Mouse (Mus musculus) forebrain, postnatal 0 days (tissue): ENCODE data around the gene Ift22. TPM values are rescaled to one million over a fixed set of nuclear protein-coding genes. Genes with fewer than 3 reads are reported as not detected.
"Not testable (repeated sequence)": the region's sequence is repeated elsewhere in the genome, so short reads cannot be mapped to it uniquely, and the experiment has no call there.

Experiments
- ATAC-seq: fragments of 200-750 bp; cut with Nextera tagmentation; 2 replicates; pipeline ENCODE4 v1.8.0; 2017; ENCODE audit warnings: mild to moderate bottlenecking, moderate library complexity
- DNase-seq: peaks from one replicate; pipeline ENCODE4 v3.0.0-alpha.2; 2015
- H3K27ac ChIP-seq: fragments of 300-500 bp; sonication (generic); 2 replicates; pipeline ENCODE4 v1.5.1; 2014; ENCODE audit warnings: low read depth, mild to moderate bottlenecking, antibody characterized with exemption, low read length, moderate library complexity, mixed read lengths
- H3K27me3 ChIP-seq: fragments of 300-500 bp; sonication (generic); 2 replicates; pipeline ENCODE4 v1.6.1; 2014; ENCODE audit warnings: mild to moderate bottlenecking, low read length, mixed read lengths; ENCODE audit not compliant: insufficient read depth
- H3K36me3 ChIP-seq: fragments of 300-500 bp; sonication (generic); 2 replicates; pipeline ENCODE4 v1.6.1; 2014; ENCODE audit warnings: mild to moderate bottlenecking, moderate library complexity; ENCODE audit not compliant: insufficient read depth
- H3K4me1 ChIP-seq: fragments of 300-500 bp; sonication (generic); 2 replicates; pipeline ENCODE4 v1.6.1; 2014; ENCODE audit warnings: antibody characterized with exemption; ENCODE audit not compliant: insufficient read depth
- H3K4me2 ChIP-seq: fragments of 300-500 bp; sonication (generic); 2 replicates; pipeline ENCODE4 v1.6.1; 2014; ENCODE audit warnings: low read depth, mild to moderate bottlenecking, moderate library complexity
- H3K4me3 ChIP-seq: fragments of 300-500 bp; sonication (generic); 2 replicates; pipeline ENCODE4 v1.5.1; 2014; ENCODE audit warnings: low read depth, low read length, mixed read lengths
- H3K9ac ChIP-seq: fragments of 300-500 bp; sonication (generic); 2 replicates; pipeline ENCODE4 v1.6.1; 2014; ENCODE audit warnings: mild to moderate bottlenecking
- H3K9me3 ChIP-seq: fragments of 300-500 bp; sonication (generic); 2 replicates; pipeline ENCODE4 v1.6.1; 2016; ENCODE audit warnings: low read length
- CTCF ChIP-seq: sonication (generic); IDR thresholded peaks from 2 replicates; pipeline ENCODE4 v1.5.1; 2016; ENCODE audit warnings: antibody characterized with exemption, control low read depth, low read depth
- WGBS: fragments of 180-500 bp; shearing (Covaris S2); extraction: QIAGEN DNeasy Blood & Tissue Kit; methylation state at CpG from one replicate; pipeline ENCODE4 v1.1.7; 2014; 5-methylcytosine and 5-hydroxymethylcytosine counted together
- polyA plus RNA-seq: library from polyadenylated mRNA; unstranded; fragments of >200 nt; fragmentation: Nextera tagmentation; extraction: Ambion mirVana; gene quantifications from 2 replicates; pipeline ENCODE4 v1.2.1, GENCODE M21; 2015
- total RNA-seq: library from RNA; depleted of rRNA; stranded (reverse); fragments of >200 nt; gene quantifications from 2 replicates; pipeline ENCODE4 v1.2.3, GENCODE M21; 2014

Ift22 gene
- total and polyA plus RNA-seq, 2 experiments from 2014 or later, result 35.9 to 134 TPM

GRCm38 (mm10) chr5:136936750-136937149 lies 28.8 kb downstream of the Ift22 start:
- Histone ChIP-seq H3K27ac (no peak overlapping the region), H3K9me3 (no peaks in the 10 kb centered on the region), H3K4me1 (no peaks in the 10 kb centered on the region), H3K36me3 (no peaks in the 10 kb centered on the region; the same call in 1 of the 2 replicates), H3K4me3 (no peak overlapping the region), H3K4me2 (no peak overlapping the region), H3K9ac (no peak overlapping the region), H3K27me3 (no peaks in the 10 kb centered on the region)
- DNase-seq (no peak), ATAC-seq (no peak)
- 88% methylated on average over 6 of the region's 6 CpGs for WGBS
- TF ChIP-seq CTCF, result no peak

DNA sequence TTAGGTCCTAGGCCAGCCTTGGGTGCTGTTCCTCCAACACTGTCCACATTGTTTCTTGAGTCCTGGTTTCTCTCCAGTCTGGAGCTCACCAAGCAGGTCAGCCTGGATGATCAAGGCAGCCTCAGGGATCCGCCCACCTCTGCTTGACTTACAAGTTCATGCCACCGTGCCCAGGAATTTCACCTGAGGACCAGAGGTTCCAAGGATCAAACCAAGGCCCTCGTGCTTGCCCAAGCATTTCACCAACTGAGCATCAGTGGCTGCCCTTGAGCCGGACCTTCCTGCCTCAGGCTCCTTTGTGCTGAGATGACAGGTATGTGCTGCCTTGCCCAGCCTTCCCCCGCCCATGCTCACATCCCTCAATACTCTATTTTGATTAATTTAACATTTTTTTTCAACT lies 29.7 kb downstream of the Ift22 start:
- 87% methylated on average over 5 of the region's 5 CpGs for WGBS
- Histone ChIP-seq H3K4me3 (no peak overlapping the region), H3K27ac (no peak overlapping the region), H3K27me3 (no peaks in the 10 kb centered on the region), H3K9ac (no peak overlapping the region), H3K9me3 (no peaks in the 10 kb centered on the region), H3K4me2 (no peak overlapping the region), H3K36me3 (no peaks in the 10 kb centered on the region; the same call in 1 of the 2 replicates), H3K4me1 (no peaks in the 10 kb centered on the region)
- no peak for DNase-seq
- TF ChIP-seq CTCF, result no peak
- no peak for ATAC-seq

DNA sequence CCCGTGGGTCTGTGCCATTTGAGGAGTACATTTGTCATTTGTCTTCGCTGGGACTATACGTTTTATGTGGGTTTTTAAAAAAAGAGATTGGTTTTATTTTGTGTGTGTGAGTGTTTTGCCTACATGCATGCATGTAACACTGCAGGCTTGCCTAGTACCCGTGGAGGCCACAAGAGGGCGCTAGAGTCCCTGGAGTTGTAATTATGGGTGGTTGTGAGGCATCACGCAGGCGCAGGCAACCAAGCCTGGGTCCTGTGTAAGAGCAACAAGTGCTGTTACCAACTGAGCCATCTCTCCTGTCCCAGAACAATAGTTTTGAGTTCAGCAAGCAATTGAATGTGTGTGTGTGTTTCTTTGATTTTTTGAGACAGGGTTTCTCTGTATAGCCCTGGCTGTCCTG lies 31.3 kb downstream of the Ift22 start:
- TF ChIP-seq CTCF, result peak; percentile 50
- H3K36me3 ChIP-seq, result no peaks in the 10 kb centered on the region; the same call in 1 of the 2 replicates
- 71% methylated on average over 7 of the region's 7 CpGs for WGBS
- H3K4me2 ChIP-seq, result no peak overlapping the region
- no peaks in the 10 kb centered on the region for H3K9me3 ChIP-seq
- no peaks in the 10 kb centered on the region for H3K4me1 ChIP-seq
- H3K4me3 ChIP-seq, result no peak overlapping the region
- no peak for DNase-seq
- no peak overlapping the region for H3K27ac ChIP-seq
- H3K9ac ChIP-seq, result no peak overlapping the region
- no peak for ATAC-seq
- no peaks in the 10 kb centered on the region for H3K27me3 ChIP-seq

GRCm38 (mm10) chr5:136940029-136940428 lies 32.1 kb downstream of the Ift22 start:
- H3K4me2 ChIP-seq, H3K9ac ChIP-seq, H3K9me3 ChIP-seq, H3K4me3 ChIP-seq, H3K27me3 ChIP-seq, DNase-seq, H3K36me3 ChIP-seq, ATAC-seq, H3K4me1 ChIP-seq, H3K27ac ChIP-seq: not testable (repeated sequence)
- 81% methylated on average over 6 of the region's 6 CpGs for WGBS

DNA sequence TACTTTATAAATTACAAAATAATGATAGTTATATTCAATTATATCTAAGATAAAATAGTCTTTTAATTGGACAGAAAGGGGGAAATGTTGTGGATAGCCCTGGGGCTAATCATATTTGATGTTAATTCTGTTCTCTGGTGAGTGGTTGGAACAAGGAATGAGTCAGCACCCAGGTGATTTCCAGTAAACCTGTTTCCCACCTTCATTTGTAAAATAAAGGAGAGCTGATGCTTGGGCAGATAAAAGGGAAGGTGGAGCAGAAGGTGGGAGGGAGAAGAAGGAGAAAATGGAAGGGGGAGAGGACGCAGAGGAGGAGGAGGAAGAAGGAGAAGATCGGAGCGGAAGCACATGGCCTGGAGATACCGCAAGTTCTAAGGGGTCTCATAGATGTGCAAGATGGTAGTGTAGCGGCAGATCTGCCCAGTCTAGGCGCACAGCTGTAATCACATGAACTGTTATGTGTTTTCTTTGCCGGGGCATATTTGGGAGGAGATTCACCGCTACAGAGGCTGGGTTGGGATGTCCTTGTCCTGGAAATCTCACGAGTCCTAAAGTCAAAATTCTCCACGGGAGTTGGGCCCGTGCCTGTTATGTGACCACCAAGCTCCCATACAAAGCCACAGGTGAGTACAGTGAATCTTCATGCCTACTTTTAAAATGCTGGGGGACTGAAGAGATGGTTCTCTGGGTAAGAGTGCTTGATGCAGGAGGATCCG lies 33.1 kb downstream of the Ift22 start:
- DNase-seq, result no peak
- no peak for TF ChIP-seq CTCF
- no peak overlapping the region for H3K4me3 ChIP-seq
- no peak overlapping the region for H3K4me2 ChIP-seq
- no peaks in the 10 kb centered on the region for H3K36me3 ChIP-seq
- H3K9me3 ChIP-seq, result no peaks in the 10 kb centered on the region
- no peaks in the 10 kb centered on the region for H3K4me1 ChIP-seq
- no peak overlapping the region for H3K27ac ChIP-seq
- no peak for ATAC-seq
- no peak overlapping the region for H3K9ac ChIP-seq
- no peaks in the 10 kb centered on the region for H3K27me3 ChIP-seq
- WGBS, result 90% methylated on average over 12 of the region's 12 CpGs

DNA sequence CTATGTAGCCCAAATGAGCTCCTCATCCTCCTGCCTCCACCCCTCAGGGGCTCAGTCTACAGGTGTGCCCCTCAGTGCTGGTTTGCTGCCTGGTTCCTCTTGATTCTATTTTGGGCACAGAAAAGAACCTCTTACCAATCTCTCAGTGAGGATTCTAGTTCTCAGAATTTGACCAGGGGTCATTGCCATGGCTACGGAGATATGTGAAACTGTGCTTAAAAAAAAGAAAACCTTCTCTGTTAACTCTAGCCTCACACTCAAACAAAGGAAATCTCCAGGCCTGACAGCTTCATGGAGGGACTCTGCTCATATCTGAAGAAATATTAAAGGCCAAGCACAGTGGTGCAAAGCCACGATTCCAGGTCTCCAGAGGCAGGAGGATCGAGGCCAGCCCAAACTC lies 34.8 kb downstream of the Ift22 start:
- 82% methylated on average over 3 of the region's 3 CpGs for WGBS
- no peak overlapping the region for H3K4me2 ChIP-seq

GRCm38 (mm10) chr5:136943382-136943781 lies 35.4 kb downstream of the Ift22 start:
- TF ChIP-seq CTCF, result no peak
- Histone ChIP-seq H3K27me3 (no peaks in the 10 kb centered on the region), H3K4me1 (no peaks in the 10 kb centered on the region), H3K9ac (no peak overlapping the region), H3K36me3 (no peaks in the 10 kb centered on the region), H3K9me3 (no peaks in the 10 kb centered on the region), H3K4me3 (no peak overlapping the region), H3K27ac (no peak overlapping the region), H3K4me2 (no peak overlapping the region)
- no peak for ATAC-seq
- 84% methylated on average over 2 of the region's 2 CpGs for WGBS
- no peak for DNase-seq

More for the DNA sequence above, 34.8 kb downstream of the Ift22 start:
- H3K27ac ChIP-seq, result no peak overlapping the region
- no peaks in the 10 kb centered on the region for H3K36me3 ChIP-seq
- no peaks in the 10 kb centered on the region for H3K4me1 ChIP-seq
- H3K4me3 ChIP-seq, result no peak overlapping the region
- DNase-seq (no peak), ATAC-seq (peak; percentile 27; the same call in 1 of the 2 replicates)
- TF ChIP-seq CTCF, result no peak
- H3K9ac ChIP-seq, result no peak overlapping the region
- no peaks in the 10 kb centered on the region for H3K9me3 ChIP-seq
- H3K27me3 ChIP-seq, result no peaks in the 10 kb centered on the region
